Mouse (Mus musculus) neural tube, embryonic 12.5 days (tissue): ENCODE measurements around the gene Npas1. TPM values are rescaled to one million over a fixed set of nuclear protein-coding genes. Genes with fewer than 3 reads are reported as not detected.
A peak's percentile ranks its signal among the peaks of the same experiment; 100 is the strongest.

Experiments used
- ATAC-seq: fragments of 200-750 bp; cut with Nextera tagmentation; 2 replicates; pipeline ENCODE4 v1.8.0; 2017; ENCODE audit warnings: low read depth, mild to moderate bottlenecking, moderate TSS enrichment, moderate library complexity; ENCODE audit not compliant: low FRiP score
- H3K27ac ChIP-seq: fragments of 300-500 bp; sonication (generic); 2 replicates; pipeline ENCODE4 v1.5.1; 2016
- H3K27me3 ChIP-seq: fragments of 300-500 bp; sonication (generic); replicated peaks from 2 replicates; pipeline ENCODE4 v1.6.1; 2016; ENCODE audit warnings: mild to moderate bottlenecking
- H3K36me3 ChIP-seq: fragments of 300-500 bp; sonication (generic); 2 replicates; pipeline ENCODE4 v1.6.1; 2016; ENCODE audit warnings: mild to moderate bottlenecking
- H3K4me1 ChIP-seq: fragments of 300-500 bp; sonication (generic); 2 replicates; pipeline ENCODE4 v1.6.1; 2016
- H3K4me2 ChIP-seq: fragments of 300-500 bp; sonication (generic); replicated peaks from 2 replicates; pipeline ENCODE4 v1.6.1; 2016; ENCODE audit warnings: mild to moderate bottlenecking
- H3K4me3 ChIP-seq: fragments of 300-500 bp; sonication (generic); 2 replicates; pipeline ENCODE4 v1.5.1; 2016
- H3K9ac ChIP-seq: fragments of 300-500 bp; sonication (generic); 2 replicates; pipeline ENCODE4 v1.6.1; 2016; ENCODE audit warnings: mild to moderate bottlenecking
- H3K9me3 ChIP-seq: fragments of 300-500 bp; sonication (generic); 2 replicates; pipeline ENCODE4 v1.6.1; 2016; ENCODE audit warnings: mild to moderate bottlenecking
- WGBS: fragments of 180-500 bp; shearing (Covaris S2); methylation state at CpG from one replicate; pipeline ENCODE4 v1.1.7; 2016; 5-methylcytosine and 5-hydroxymethylcytosine counted together
- polyA plus RNA-seq: library from polyadenylated mRNA; unstranded; fragments of >200 nt; fragmentation: Nextera tagmentation; extraction: Ambion mirVana; gene quantifications from 2 replicates; pipeline ENCODE4 v1.2.1, GENCODE M21; 2016

Gene Npas1
- polyA plus RNA-seq, 1 experiment from 2014 or later: 1.0 TPM

GRCm38 (mm10) chr7:16492211-16492610 is 14.7 kb upstream of the Npas1 start:
- no peak overlapping the region for H3K4me3 ChIP-seq
- H3K4me1 ChIP-seq: no peaks in the 10 kb centered on the region
- H3K27me3 ChIP-seq: no peaks in the 10 kb centered on the region
- no peak overlapping the region for H3K27ac ChIP-seq
- H3K9me3 ChIP-seq: no peaks in the 10 kb centered on the region
- WGBS: 62% methylated on average over 3 of the region's 3 CpGs
- no peak overlapping the region for H3K4me2 ChIP-seq
- H3K9ac ChIP-seq: no peak overlapping the region
- H3K36me3 ChIP-seq: peaks cover 23% of the 10 kb centered on the region
- ATAC-seq: no peak

GRCm38 (mm10) chr7:16491759-16492158 is 14.2 kb upstream of the Npas1 start:
- no peak overlapping the region for H3K27ac ChIP-seq
- 38% methylated on average over 3 of the region's 3 CpGs for WGBS
- 0 out of 2 replicates have a peak, but pooled peaks have one; percentile 19 for ATAC-seq

GRCm38 (mm10) chr7:16489948-16490347 is 12.4 kb upstream of the Npas1 start:
- H3K36me3 ChIP-seq: no peaks in the 10 kb centered on the region
- no peaks in the 10 kb centered on the region for H3K9me3 ChIP-seq
- no peak overlapping the region for H3K9ac ChIP-seq
- no peaks in the 10 kb centered on the region for H3K27me3 ChIP-seq
- H3K4me1 ChIP-seq: no peaks in the 10 kb centered on the region
- 90% methylated on average over 9 of the region's 9 CpGs for WGBS
- no peak for ATAC-seq
- H3K4me2 ChIP-seq: no peak overlapping the region
- H3K27ac ChIP-seq: no peak overlapping the region
- H3K4me3 ChIP-seq: no peak overlapping the region

More at GRCm38 (mm10) chr7:16491759-16492158, 14.2 kb upstream of the Npas1 start:
- H3K9me3 ChIP-seq: no peaks in the 10 kb centered on the region
- no peaks in the 10 kb centered on the region for H3K27me3 ChIP-seq
- H3K4me2 ChIP-seq: no peak overlapping the region
- no peak overlapping the region for H3K4me3 ChIP-seq
- H3K9ac ChIP-seq: no peak overlapping the region
- peaks cover 18% of the 10 kb centered on the region for H3K36me3 ChIP-seq
- H3K4me1 ChIP-seq: no peaks in the 10 kb centered on the region

GRCm38 (mm10) chr7:16488816-16489215 is 11.3 kb upstream of the Npas1 start:
- no peaks in the 10 kb centered on the region for H3K4me1 ChIP-seq
- H3K27ac ChIP-seq: no peak overlapping the region
- H3K4me3 ChIP-seq: no peak overlapping the region
- no peak overlapping the region for H3K4me2 ChIP-seq
- no peak overlapping the region for H3K9ac ChIP-seq
- H3K9me3 ChIP-seq: no peaks in the 10 kb centered on the region
- no peak for ATAC-seq
- H3K36me3 ChIP-seq: no peaks in the 10 kb centered on the region
- H3K27me3 ChIP-seq: no peaks in the 10 kb centered on the region

- ATAC-seq: no peak
- Histone ChIP-seq H3K9ac (no peak overlapping the region), H3K4me3 (peak overlapping the region; percentile 34), H3K27ac (no peak overlapping the region), H3K4me2 (peak overlapping the region; percentile 64), H3K36me3 (no peaks in the 10 kb centered on the region), H3K9me3 (no peaks in the 10 kb centered on the region), H3K4me1 (peaks cover 23% of the 10 kb centered on the region), H3K27me3 (peaks cover 58% of the 10 kb centered on the region)
- 3% methylated on average over 34 of the region's 34 CpGs for WGBS
Observed at GRCm38 (mm10) chr7:16476600-16476989, 933 bp downstream of the Npas1 start.

- Histone ChIP-seq H3K27me3 (peaks cover 61% of the 10 kb centered on the region), H3K9ac (no peak overlapping the region), H3K4me1 (peaks cover 23% of the 10 kb centered on the region), H3K4me3 (peak overlapping the region; percentile 34), H3K36me3 (no peaks in the 10 kb centered on the region), H3K9me3 (no peaks in the 10 kb centered on the region), H3K27ac (no peak overlapping the region), H3K4me2 (peak overlapping the region; percentile 64)
- ATAC-seq: 0 out of 2 replicates have a peak, but pooled peaks have one; percentile 38
- whole genome bisulfite sequencing: under 1% methylated on average over 59 of the region's 59 CpGs
Observed at GRCm38 (mm10) chr7:16475764-16476599, 1.5 kb downstream of the Npas1 start.

- H3K4me2 ChIP-seq: peak overlapping the region; percentile 64
Observed at GRCm38 (mm10) chr7:16475321-16475720, 2.2 kb downstream of the Npas1 start.

GRCm38 (mm10) chr7:16474445-16474844 is 3.1 kb downstream of the Npas1 start:
- Histone ChIP-seq H3K27ac (no peak overlapping the region), H3K4me2 (peak overlapping the region; percentile 40), H3K4me1 (peaks cover 23% of the 10 kb centered on the region), H3K36me3 (no peaks in the 10 kb centered on the region), H3K4me3 (no peak overlapping the region), H3K9ac (no peak overlapping the region), H3K9me3 (no peaks in the 10 kb centered on the region), H3K27me3 (peaks cover 75% of the 10 kb centered on the region)
- WGBS: 4% methylated on average over 33 of the region's 33 CpGs
- ATAC-seq: no peak

More at GRCm38 (mm10) chr7:16475321-16475720, 2.2 kb downstream of the Npas1 start:
- H3K4me3 ChIP-seq: peak overlapping the region; percentile 34
- H3K9ac ChIP-seq: no peak overlapping the region
- no peaks in the 10 kb centered on the region for H3K36me3 ChIP-seq
- no peaks in the 10 kb centered on the region for H3K9me3 ChIP-seq
- H3K27me3 ChIP-seq: peaks cover 67% of the 10 kb centered on the region
- no peak overlapping the region for H3K27ac ChIP-seq
- ATAC-seq: no peak
- WGBS: 4% methylated on average over 23 of the region's 23 CpGs
- peaks cover 23% of the 10 kb centered on the region for H3K4me1 ChIP-seq

- Histone ChIP-seq H3K36me3 (no peaks in the 10 kb centered on the region), H3K9ac (no peak overlapping the region), H3K27ac (no peak overlapping the region), H3K9me3 (no peaks in the 10 kb centered on the region), H3K4me1 (peaks cover 23% of the 10 kb centered on the region), H3K4me2 (no peak overlapping the region), H3K4me3 (no peak overlapping the region), H3K27me3 (peaks cover 80% of the 10 kb centered on the region)
- WGBS: 36% methylated on average over 8 of the region's 8 CpGs
- no peak for ATAC-seq
Observed at GRCm38 (mm10) chr7:16473847-16474246, 3.7 kb downstream of the Npas1 start.

GRCm38 (mm10) chr7:16472116-16472709 is 5.3 kb downstream of the Npas1 start:
- Histone ChIP-seq H3K4me1 (peaks cover 23% of the 10 kb centered on the region), H3K4me3 (no peak overlapping the region), H3K27me3 (peaks cover 77% of the 10 kb centered on the region), H3K4me2 (peak overlapping the region; percentile 25; the same call in 1 of the 2 replicates), H3K9me3 (no peaks in the 10 kb centered on the region), H3K9ac (no peak overlapping the region), H3K36me3 (no peaks in the 10 kb centered on the region), H3K27ac (no peak overlapping the region)
- ATAC-seq: 0 out of 2 replicates have a peak, but pooled peaks have one; percentile 38
- 2% methylated on average over 17 of the region's 17 CpGs for WGBS

- Histone ChIP-seq H3K27ac (no peak overlapping the region), H3K27me3 (peaks cover 71% of the 10 kb centered on the region), H3K4me2 (no peak overlapping the region), H3K4me1 (peaks cover 20% of the 10 kb centered on the region), H3K4me3 (no peak overlapping the region), H3K9me3 (no peaks in the 10 kb centered on the region), H3K36me3 (no peaks in the 10 kb centered on the region), H3K9ac (no peak overlapping the region)
- WGBS: 38% methylated on average over 9 of the region's 9 CpGs
- no peak for ATAC-seq
Observed at GRCm38 (mm10) chr7:16471549-16471948, 6.0 kb downstream of the Npas1 start.

GRCm38 (mm10) chr7:16468115-16468514 is 9.4 kb downstream of the Npas1 start:
- peaks cover 36% of the 10 kb centered on the region for H3K27me3 ChIP-seq
- no peak overlapping the region for H3K27ac ChIP-seq
- no peak overlapping the region for H3K9ac ChIP-seq
- H3K9me3 ChIP-seq: no peaks in the 10 kb centered on the region
- H3K4me2 ChIP-seq: no peak overlapping the region
- H3K36me3 ChIP-seq: no peaks in the 10 kb centered on the region
- H3K4me1 ChIP-seq: 0 out of 2 replicates have a peak, but pooled peaks cover 4% of the 10 kb centered on the region
- no peak for ATAC-seq
- 16% methylated on average over 5 of the region's 5 CpGs for WGBS
- H3K4me3 ChIP-seq: no peak overlapping the region
